11 mouse cellular contexts compared by ENCODE assay signal in the genomic region with DNA sequence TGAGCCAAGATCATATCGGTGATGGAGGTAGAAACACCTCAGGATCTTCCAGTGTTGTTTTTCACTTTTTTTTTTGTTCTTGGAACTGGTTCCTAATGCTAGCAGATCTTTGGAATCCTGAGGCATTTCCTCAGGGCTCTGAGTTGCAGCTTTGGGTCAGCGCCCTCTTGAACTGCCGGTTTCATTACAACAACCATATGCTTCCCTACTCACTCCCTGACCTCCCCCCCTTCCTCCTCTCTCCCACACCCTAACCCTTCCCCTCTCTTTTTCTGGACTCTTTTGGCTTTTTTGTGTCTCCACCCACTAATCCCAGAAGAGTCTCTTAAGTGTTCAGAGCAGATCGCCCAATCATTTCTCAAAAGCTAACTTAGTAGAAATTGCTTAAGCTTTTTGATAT.
DNase-seq lines count a peak whose midpoint lies in the region; ATAC-seq lines count a peak whose summit lies in the region.
"Had no signal": no experiment of that assay in that cellular context is flagged by ENCODE, and none has a peak within 500 bp of the region (broad histone marks: within the 10 kb centered on the region; RNA-seq: fewer than 3 reads in every experiment).

No protein-coding gene starts in this region.

- peaks cover 22% of the 10 kb centered on the region for H3K36me3 ChIP-seq in liver, embryonic 13.5 days
- H3K36me3 ChIP-seq in liver, embryonic 11.5 days (ENCODE audit: control insufficient read depth, insufficient read depth, low read length) = no peaks in the 10 kb centered on the region; the same call in 1 of the 2 replicates
- no peaks in the 10 kb centered on the region for H3K36me3 ChIP-seq in kidney, embryonic 14.5 days (ENCODE audit: control insufficient read depth, insufficient read depth, low read length)
- no peaks in the 10 kb centered on the region for H3K36me3 ChIP-seq in stomach, embryonic 15.5 days
- H3K36me3 ChIP-seq in hindbrain, embryonic 13.5 days = no peaks in the 10 kb centered on the region
- H3K36me3 ChIP-seq in hindbrain, embryonic 10.5 days = no peaks in the 10 kb centered on the region

- H3K4me1 ChIP-seq in liver, embryonic 13.5 days (replicated peaks) = peaks cover 41% of the 10 kb centered on the region
- peaks cover 3% of the 10 kb centered on the region for H3K4me1 ChIP-seq in liver, embryonic 11.5 days (replicated peaks; ENCODE audit: control insufficient read depth, insufficient read depth, low read length)
- H3K4me1 ChIP-seq in kidney, embryonic 14.5 days (ENCODE audit: control insufficient read depth, insufficient read depth, low read length) = peaks cover 54% of the 10 kb centered on the region
- peaks cover 6% of the 10 kb centered on the region; the same call in 1 of the 2 replicates for H3K4me1 ChIP-seq in stomach, embryonic 15.5 days
- H3K4me1 ChIP-seq in hindbrain, embryonic 13.5 days (replicated peaks) = peaks cover 6% of the 10 kb centered on the region; the same call in 1 of the 2 replicates
- peaks cover 30% of the 10 kb centered on the region for H3K4me1 ChIP-seq in hindbrain, embryonic 10.5 days (replicated peaks)

- no peak for DNase-seq in liver, embryonic 13.5 days
- no peak for DNase-seq in liver, embryonic 11.5 days (ENCODE audit: low spot score)
- peak; percentile 63 for DNase-seq in heart, adult 8-10 months (ENCODE audit: low spot score)
- DNase-seq in cerebellum, postnatal 4 days (ENCODE audit: low spot score in 2 of 2) = no peak
- no peak for DNase-seq in hindbrain, embryonic 10.5 days (ENCODE audit: low spot score)

- no peak overlapping the region for H3K4me3 ChIP-seq in liver, embryonic 13.5 days (replicated peaks)
- H3K4me3 ChIP-seq in liver, embryonic 11.5 days (ENCODE audit: low read depth, low read length) = no peak overlapping the region
- no peak overlapping the region for H3K4me3 ChIP-seq in kidney, embryonic 14.5 days (ENCODE audit: low read length)
- H3K4me3 ChIP-seq in stomach, embryonic 15.5 days (replicated peaks) = no peak overlapping the region
- H3K4me3 ChIP-seq in hindbrain, embryonic 13.5 days = no peak overlapping the region
- no peak overlapping the region for H3K4me3 ChIP-seq in hindbrain, embryonic 10.5 days
- H3K4me3 ChIP-seq: limb, embryonic 10.5 days had no signal

- WGBS in liver, embryonic 13.5 days (ENCODE audit: insufficient replicate concordance) = 73% methylated on average over 4 of the region's 4 CpGs
- WGBS in liver, embryonic 11.5 days = 74% methylated on average over 4 of the region's 4 CpGs
- 25% methylated on average over 4 of the region's 4 CpGs for WGBS in kidney, embryonic 14.5 days
- 53% methylated on average over 4 of the region's 4 CpGs for WGBS in stomach, embryonic 15.5 days
- WGBS in hindbrain, embryonic 13.5 days = 75% methylated on average over 4 of the region's 4 CpGs
- 55% methylated on average over 4 of the region's 4 CpGs for WGBS in hindbrain, embryonic 10.5 days

- H3K27me3 ChIP-seq in liver, embryonic 13.5 days = no peaks in the 10 kb centered on the region
- no peaks in the 10 kb centered on the region for H3K27me3 ChIP-seq in liver, embryonic 11.5 days (replicated peaks; ENCODE audit: control insufficient read depth, insufficient read depth, low read length)
- H3K27me3 ChIP-seq in kidney, embryonic 14.5 days (ENCODE audit: control insufficient read depth, insufficient read depth, low read length) = no peaks in the 10 kb centered on the region
- no peaks in the 10 kb centered on the region for H3K27me3 ChIP-seq in stomach, embryonic 15.5 days (replicated peaks)
- H3K27me3 ChIP-seq in hindbrain, embryonic 13.5 days = no peaks in the 10 kb centered on the region
- no peaks in the 10 kb centered on the region for H3K27me3 ChIP-seq in hindbrain, embryonic 10.5 days (ENCODE audit: insufficient read depth, poor library complexity, severe bottlenecking)

- no peak overlapping the region for H3K4me2 ChIP-seq in liver, embryonic 13.5 days
- no peak overlapping the region for H3K4me2 ChIP-seq in liver, embryonic 11.5 days
- H3K4me2 ChIP-seq in kidney, embryonic 14.5 days (replicated peaks; ENCODE audit: low read depth, low read length) = no peak overlapping the region
- no peak overlapping the region for H3K4me2 ChIP-seq in stomach, embryonic 15.5 days
- H3K4me2 ChIP-seq in hindbrain, embryonic 13.5 days = no peak overlapping the region
- H3K4me2 ChIP-seq: midbrain, embryonic 11.5 days had no signal

- no peak overlapping the region for H3K9ac ChIP-seq in liver, embryonic 13.5 days
- H3K9ac ChIP-seq in liver, embryonic 11.5 days (ENCODE audit: low read depth, low read length) = no peak overlapping the region
- no peak overlapping the region for H3K9ac ChIP-seq in kidney, embryonic 14.5 days (ENCODE audit: low read depth, low read length)
- H3K9ac ChIP-seq in stomach, embryonic 15.5 days = no peak overlapping the region
- no peak overlapping the region for H3K9ac ChIP-seq in hindbrain, embryonic 13.5 days

- 0 out of 2 replicates have a peak overlapping the region, but pooled peaks have one; percentile 47 for H3K27ac ChIP-seq in liver, embryonic 13.5 days
- no peak overlapping the region for H3K27ac ChIP-seq in liver, embryonic 11.5 days (ENCODE audit: low read depth, low read length)
- peak overlapping the region; percentile 27 for H3K27ac ChIP-seq in kidney, embryonic 14.5 days (ENCODE audit: low read depth, low read length)
- peak overlapping the region; percentile 31 for H3K27ac ChIP-seq in stomach, embryonic 15.5 days
- H3K27ac ChIP-seq in hindbrain, embryonic 13.5 days = no peak overlapping the region
- no peak overlapping the region; the same call in 1 of the 2 replicates for H3K27ac ChIP-seq in hindbrain, embryonic 10.5 days
- H3K27ac ChIP-seq: limb, embryonic 10.5 days had no signal

- no peaks in the 10 kb centered on the region for H3K9me3 ChIP-seq in liver, embryonic 13.5 days (replicated peaks)
- H3K9me3 ChIP-seq in liver, embryonic 11.5 days (ENCODE audit: control insufficient read depth, low read length) = no peaks in the 10 kb centered on the region
- H3K9me3 ChIP-seq in kidney, embryonic 14.5 days (ENCODE audit: control insufficient read depth, low read length) = no peaks in the 10 kb centered on the region
- no peaks in the 10 kb centered on the region for H3K9me3 ChIP-seq in stomach, embryonic 15.5 days
- H3K9me3 ChIP-seq in hindbrain, embryonic 13.5 days = no peaks in the 10 kb centered on the region
- no peaks in the 10 kb centered on the region for H3K9me3 ChIP-seq in hindbrain, embryonic 10.5 days
- H3K9me3 ChIP-seq: limb, embryonic 10.5 days had no signal

- ATAC-seq in liver, embryonic 13.5 days (ENCODE audit: low read depth) = no peak
- no peak for ATAC-seq in liver, embryonic 11.5 days (replicated peaks; ENCODE audit: low FRiP score)
- ATAC-seq in kidney, embryonic 14.5 days (ENCODE audit: low FRiP score, low TSS enrichment) = peak; percentile 83
- ATAC-seq in stomach, embryonic 15.5 days (ENCODE audit: insufficient read depth, low FRiP score, low read depth) = peak; percentile 25; the same call in 1 of the 2 replicates
- ATAC-seq in hindbrain, embryonic 13.5 days (ENCODE audit: low FRiP score) = no peak
- ATAC-seq: intestine, postnatal 0 days had no signal

Comparison
In these comparisons a context has a peak if more than half of its experiments do, and no peak if none do; other contexts are left out.
1. H3K27ac ChIP-seq: peak in liver, embryonic 13.5 days (single experiment), kidney, embryonic 14.5 days (single experiment) and stomach, embryonic 15.5 days (single experiment); none in liver, embryonic 11.5 days (single experiment), hindbrain, embryonic 13.5 days (single experiment) and hindbrain, embryonic 10.5 days (single experiment).
2. ATAC-seq: peak in kidney, embryonic 14.5 days (single experiment) and stomach, embryonic 15.5 days (single experiment); none in liver, embryonic 13.5 days (single experiment), liver, embryonic 11.5 days (single experiment) and hindbrain, embryonic 13.5 days (single experiment).